Mouse (Mus musculus) kidney, postnatal 25 days (tissue): ENCODE data around the gene Erg28.
A peak's percentile ranks its signal among the peaks of the same experiment; 100 is the strongest.

Experiments used
- DNase-seq, 2 experiments: peaks; one replicate each; pipeline ENCODE4 v3.0.0; 2021; ENCODE audit warnings: mixed read lengths in 2 of 2

Erg28 gene

DNA sequence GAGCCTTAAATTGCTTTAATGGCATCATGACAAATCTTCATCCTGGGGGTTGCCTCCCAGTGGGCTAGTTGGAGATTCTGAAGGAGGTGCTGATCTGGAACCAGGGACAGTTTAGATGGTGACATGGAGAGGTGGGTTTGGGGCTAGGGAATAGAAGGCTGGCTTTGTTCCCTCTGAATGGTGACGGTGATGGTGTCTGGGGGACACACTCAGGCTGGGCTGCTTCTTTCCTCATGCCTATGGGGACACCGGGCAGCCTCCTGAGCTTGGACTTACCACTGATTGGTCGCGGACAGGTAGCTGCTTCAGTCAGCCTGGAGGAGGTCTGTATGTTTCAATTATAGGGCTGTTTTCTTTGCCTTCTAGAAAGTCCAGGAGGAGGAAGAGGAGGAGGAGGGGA lies 12.7 kb downstream of the Erg28 start:
- no peak for DNase-seq

DNA sequence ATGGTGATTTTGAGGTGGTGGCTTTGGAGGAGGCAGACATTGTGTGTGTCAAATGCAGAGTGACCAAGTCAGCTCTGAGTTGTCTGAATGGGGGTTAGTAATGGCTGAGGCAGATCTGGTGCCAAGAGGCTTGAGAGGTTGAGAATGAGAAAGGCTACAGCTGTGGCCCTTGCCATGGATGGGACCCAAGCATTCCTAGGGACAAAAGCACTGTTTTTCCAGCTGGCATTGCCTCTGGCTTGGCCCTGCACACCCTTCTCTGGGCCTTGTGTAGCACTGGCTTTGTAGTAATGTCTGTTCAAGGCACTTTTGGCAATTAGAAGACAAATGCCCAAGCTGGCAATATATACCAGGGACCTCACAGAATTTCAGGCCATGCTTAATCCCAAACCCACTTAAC lies 13.4 kb downstream of the Erg28 start:
- no peak for DNase-seq

GRCm38 (mm10) chr12:85809726-85810125 lies 14.6 kb downstream of the Erg28 start:
- no peak for DNase-seq

GRCm38 (mm10) chr12:85800031-85800430 lies 24.3 kb downstream of the Erg28 start:
- peak in 1 of 2 experiments; percentile 38 for DNase-seq

DNA sequence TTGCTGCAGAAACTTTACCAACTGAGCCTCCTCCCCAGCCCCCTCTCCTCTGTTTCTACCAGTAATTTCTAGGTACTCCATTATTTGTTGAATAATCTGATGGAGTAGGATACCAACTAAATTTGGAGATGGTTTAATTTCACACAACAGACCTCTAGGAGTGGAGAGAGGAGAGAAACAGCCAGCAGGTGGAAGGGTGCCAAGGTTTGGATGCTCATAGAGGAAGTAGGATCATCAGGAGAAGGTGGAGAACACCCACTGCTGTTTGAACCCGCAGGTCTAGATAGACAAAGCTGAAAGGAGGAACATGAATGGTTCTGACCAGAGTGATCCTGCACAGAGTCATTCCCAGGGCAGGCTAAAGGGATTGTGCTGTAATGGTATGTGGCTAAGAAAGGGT lies 28.8 kb downstream of the Erg28 start:
- DNase-seq: no peak

DNA sequence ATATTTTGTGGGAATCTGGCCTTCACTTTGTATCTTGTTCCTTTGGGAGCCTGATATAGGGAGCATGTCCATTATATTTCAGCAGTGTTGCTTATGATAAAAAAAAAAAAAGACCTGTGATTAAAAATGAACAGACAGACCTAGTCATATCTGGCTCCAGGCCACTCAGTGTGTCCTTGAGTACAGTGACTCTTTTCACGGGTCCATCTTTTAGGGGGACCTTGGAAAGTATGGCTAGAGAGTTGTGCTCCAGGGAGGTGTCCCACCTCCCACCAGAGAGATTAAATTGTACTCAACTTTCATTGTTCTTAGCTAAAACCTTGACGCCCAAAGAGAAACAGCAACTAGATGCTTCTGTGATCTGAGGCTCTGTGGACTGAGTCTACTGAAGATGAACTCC lies 30.3 kb downstream of the Erg28 start:
- DNase-seq: no peak

DNA sequence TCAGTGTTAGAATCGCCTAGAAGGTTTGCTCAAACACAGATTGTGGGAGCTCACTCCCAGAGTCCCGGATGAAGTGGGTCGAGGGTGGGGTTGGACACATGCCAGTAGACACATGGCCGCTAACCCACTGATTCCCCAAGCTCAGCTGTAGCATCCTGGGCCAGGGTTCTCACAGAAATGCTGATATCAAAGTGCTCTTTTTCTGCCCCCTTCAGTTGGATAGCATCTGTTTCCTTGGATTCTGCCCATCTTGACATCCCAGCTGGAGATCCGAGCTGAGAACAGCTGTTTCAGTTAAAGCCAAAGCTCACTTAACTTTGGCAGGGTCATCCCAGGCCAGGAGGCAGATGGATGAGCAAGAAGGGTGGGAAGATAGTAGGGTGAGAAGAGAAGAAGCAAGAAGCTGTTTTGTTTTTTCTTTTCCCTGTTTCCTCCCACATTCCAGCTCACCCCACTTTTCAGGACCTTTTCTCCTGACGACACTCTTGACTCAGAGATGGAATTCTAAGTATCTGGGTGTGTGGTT lies 31.5 kb downstream of the Erg28 start:
- DNase-seq: peak; percentile 45 to 46

- DNase-seq: no peak
Measured at GRCm38 (mm10) chr12:85792158-85792557, 32.2 kb downstream of the Erg28 start.

- DNase-seq: peak; percentile 47 to 76
Measured at GRCm38 (mm10) chr12:85784916-85785815, 39.2 kb downstream of the Erg28 start.

- no peak for DNase-seq
Measured at GRCm38 (mm10) chr12:85781606-85782005, 42.7 kb downstream of the Erg28 start.

GRCm38 (mm10) chr12:85779707-85780106 lies 44.6 kb downstream of the Erg28 start:
- no peak for DNase-seq

DNA sequence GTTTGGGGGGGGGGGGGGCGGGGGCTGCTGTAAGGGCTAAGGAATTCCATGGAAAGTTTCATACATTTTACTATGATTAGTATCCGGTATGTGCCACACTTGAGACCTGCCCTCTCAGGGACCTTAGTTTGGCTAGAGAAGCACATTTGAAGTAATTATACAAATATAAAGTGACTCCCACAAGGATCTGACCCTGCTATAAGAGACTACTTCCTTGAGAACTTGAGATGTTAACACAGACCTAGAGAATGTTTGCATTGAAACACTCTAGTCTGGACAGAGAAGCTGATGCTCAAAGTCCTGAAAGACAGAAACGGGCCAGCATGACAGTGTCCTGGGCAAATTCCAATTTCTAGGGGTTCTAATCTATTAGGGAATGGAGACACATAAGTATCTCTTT lies 45.4 kb downstream of the Erg28 start:
- DNase-seq: no peak

GRCm38 (mm10) chr12:85771356-85771755 lies 53.0 kb downstream of the Erg28 start:
- peak in 1 of 2 experiments; percentile 40 for DNase-seq

DNA sequence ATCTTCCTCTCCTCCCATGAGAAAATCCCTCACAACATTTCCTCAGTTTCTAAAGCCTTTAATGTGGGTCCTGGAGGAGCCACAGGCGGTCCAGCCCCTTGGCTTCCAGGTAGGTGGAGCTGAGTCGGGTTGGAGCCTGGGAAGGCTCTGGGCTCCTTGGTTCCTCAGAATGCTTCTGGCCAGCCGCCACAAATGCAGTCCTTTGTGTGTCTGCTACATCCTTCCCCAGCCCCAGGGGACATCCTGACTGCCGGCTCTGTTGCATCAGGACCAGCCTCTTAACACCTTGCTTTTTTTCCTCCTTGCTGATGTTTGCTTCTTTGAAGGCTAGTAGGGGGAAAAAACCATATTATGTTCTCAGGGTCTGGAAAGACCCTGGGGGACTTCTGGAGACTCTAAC lies 56.6 kb downstream of the Erg28 start:
- peak in 1 of 2 experiments; percentile 32 for DNase-seq

GRCm38 (mm10) chr12:85766287-85766686 lies 58.1 kb downstream of the Erg28 start:
- DNase-seq: no peak
